Mouse (Mus musculus) testis, adult 2 months (tissue): ENCODE data around the gene Pik3r1.

Experiments
- CTCF ChIP-seq: fragments of 200-500 bp; IDR thresholded peaks from 2 replicates; pipeline ENCODE4 v1.5.1; 2012; ENCODE audit warnings: low read depth, mild to moderate bottlenecking, inconsistent platforms, low read length, moderate library complexity; ENCODE audit not compliant: control insufficient read depth, insufficient read depth, insufficient replicate concordance
- POLR2A ChIP-seq: fragments of 200-500 bp; IDR thresholded peaks from 2 replicates; pipeline ENCODE4 v1.6.1; 2012; ENCODE audit warnings: low read depth, mild to moderate bottlenecking, inconsistent platforms, low read length, moderate library complexity; ENCODE audit not compliant: control insufficient read depth

DNA sequence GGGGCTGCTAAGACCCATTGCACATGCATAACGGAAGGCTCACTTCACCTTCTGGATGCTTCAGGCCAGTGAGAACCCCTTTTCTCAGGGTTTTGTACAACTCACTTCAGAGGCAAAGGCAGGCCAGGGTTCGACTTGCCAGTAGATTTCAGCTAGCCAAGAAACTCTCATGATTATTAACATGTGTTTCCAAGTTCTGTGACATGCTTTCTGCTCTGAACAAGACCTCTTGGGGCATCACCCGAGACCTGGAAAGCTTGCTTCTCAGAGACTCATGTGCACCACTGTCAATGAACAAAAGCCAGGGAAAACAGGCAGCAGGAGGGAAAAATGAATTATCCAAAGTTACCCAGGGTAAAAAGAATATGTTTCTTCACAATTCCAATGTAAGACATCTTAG is 71.7 kb downstream of the Pik3r1 start:
- TF ChIP-seq POLR2A (no peak), CTCF (no peak)
